Mouse (Mus musculus) midbrain, embryonic 11.5 days (tissue): ENCODE results near the gene Hspb7. TPM values are rescaled to one million over a fixed set of nuclear protein-coding genes. Genes with fewer than 3 reads are reported as not detected.

Experiments
- ATAC-seq: fragments of 200-750 bp; cut with Nextera tagmentation; 2 replicates; pipeline ENCODE4 v1.8.0; 2017; ENCODE audit warnings: moderate TSS enrichment, moderate library complexity; ENCODE audit not compliant: low FRiP score
- DNase-seq: peaks from one replicate; pipeline ENCODE4 v3.0.0; 2015; ENCODE audit warnings: low spot score; ENCODE audit errors: missing footprints
- H3K27ac ChIP-seq: fragments of 300-500 bp; sonication (generic); 2 replicates; pipeline ENCODE4 v1.5.1; 2014; ENCODE audit warnings: low read depth, low read length
- H3K27me3 ChIP-seq: fragments of 300-500 bp; sonication (generic); 2 replicates; pipeline ENCODE4 v1.6.1; 2014; ENCODE audit warnings: mild to moderate bottlenecking, low read length, moderate library complexity, mixed read lengths; ENCODE audit not compliant: control insufficient read depth, insufficient read depth
- H3K36me3 ChIP-seq: fragments of 300-500 bp; sonication (generic); 2 replicates; pipeline ENCODE4 v1.6.1; 2014; ENCODE audit warnings: mild to moderate bottlenecking, low read length, moderate library complexity, mixed read lengths; ENCODE audit not compliant: control insufficient read depth, insufficient read depth
- H3K4me1 ChIP-seq: fragments of 300-500 bp; sonication (generic); 2 replicates; pipeline ENCODE4 v1.6.1; 2014; ENCODE audit warnings: low read length; ENCODE audit not compliant: control insufficient read depth, insufficient read depth
- H3K4me2 ChIP-seq: fragments of 300-500 bp; sonication (generic); 2 replicates; pipeline ENCODE4 v1.6.1; 2014; ENCODE audit warnings: mild to moderate bottlenecking, moderate library complexity
- H3K4me3 ChIP-seq: fragments of 300-500 bp; sonication (generic); 2 replicates; pipeline ENCODE4 v1.5.1; 2014; ENCODE audit warnings: low read depth, low read length
- H3K9ac ChIP-seq: fragments of 300-500 bp; sonication (generic); 2 replicates; pipeline ENCODE4 v1.6.1; 2014; ENCODE audit warnings: low read length
- H3K9me3 ChIP-seq: fragments of 300-500 bp; sonication (generic); 2 replicates; pipeline ENCODE4 v1.6.1; 2016; ENCODE audit warnings: low read length; ENCODE audit not compliant: control insufficient read depth
- WGBS: fragments of 180-500 bp; shearing (Covaris S2); extraction: QIAGEN DNeasy Blood & Tissue Kit; methylation state at CpG from one replicate; pipeline ENCODE4 v1.1.7; 2014; 5-methylcytosine and 5-hydroxymethylcytosine counted together
- polyA plus RNA-seq: library from polyadenylated mRNA; unstranded; fragments of >200 nt; fragmentation: Nextera tagmentation; extraction: Ambion mirVana; gene quantifications from 2 replicates; pipeline ENCODE4 v1.2.1, GENCODE M21; 2014

Hspb7 gene
- polyA plus RNA-seq, 1 experiment from 2014 or later: not detected

DNA sequence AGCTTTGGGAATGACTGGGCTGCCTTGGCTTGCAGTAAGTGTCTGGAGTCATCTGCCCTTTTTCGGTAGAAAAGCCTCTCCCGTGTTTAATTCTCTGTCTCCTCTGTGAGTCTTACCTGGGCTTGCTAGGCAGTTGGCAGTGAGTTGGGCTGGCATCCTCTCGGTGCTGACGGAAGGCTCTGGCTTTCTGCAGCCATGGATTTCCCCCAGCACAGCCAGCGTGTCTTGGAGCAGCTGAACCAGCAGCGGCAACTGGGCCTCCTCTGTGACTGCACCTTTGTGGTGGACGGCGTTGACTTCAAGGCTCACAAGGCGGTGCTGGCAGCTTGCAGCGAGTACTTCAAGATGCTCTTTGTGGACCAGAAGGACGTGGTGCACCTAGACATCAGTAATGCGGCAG lies 41.0 kb downstream of the Hspb7 start:
- no peak overlapping the region for H3K4me3 ChIP-seq
- ATAC-seq: no peak
- H3K27me3 ChIP-seq: no peaks in the 10 kb centered on the region
- no peak overlapping the region for H3K4me2 ChIP-seq
- DNase-seq: no peak
- H3K9me3 ChIP-seq: no peaks in the 10 kb centered on the region
- H3K36me3 ChIP-seq: peaks cover 33% of the 10 kb centered on the region
- no peak overlapping the region for H3K27ac ChIP-seq
- WGBS: 88% methylated on average over 12 of the region's 12 CpGs
- H3K4me1 ChIP-seq: peaks cover 16% of the 10 kb centered on the region
- H3K9ac ChIP-seq: no peak overlapping the region

- Histone ChIP-seq H3K4me3 (no peak overlapping the region), H3K9ac (no peak overlapping the region), H3K27ac (no peak overlapping the region), H3K4me2 (no peak overlapping the region), H3K27me3 (no peaks in the 10 kb centered on the region), H3K36me3 (peaks cover 43% of the 10 kb centered on the region), H3K4me1 (peaks cover 10% of the 10 kb centered on the region), H3K9me3 (no peaks in the 10 kb centered on the region)
- DNase-seq (no peak), ATAC-seq (no peak)
- WGBS: 88% methylated on average over 14 of the region's 14 CpGs
These were observed 42.9 kb downstream of the Hspb7 start for GRCm38 (mm10) chr4:141463472-141463871.

DNA sequence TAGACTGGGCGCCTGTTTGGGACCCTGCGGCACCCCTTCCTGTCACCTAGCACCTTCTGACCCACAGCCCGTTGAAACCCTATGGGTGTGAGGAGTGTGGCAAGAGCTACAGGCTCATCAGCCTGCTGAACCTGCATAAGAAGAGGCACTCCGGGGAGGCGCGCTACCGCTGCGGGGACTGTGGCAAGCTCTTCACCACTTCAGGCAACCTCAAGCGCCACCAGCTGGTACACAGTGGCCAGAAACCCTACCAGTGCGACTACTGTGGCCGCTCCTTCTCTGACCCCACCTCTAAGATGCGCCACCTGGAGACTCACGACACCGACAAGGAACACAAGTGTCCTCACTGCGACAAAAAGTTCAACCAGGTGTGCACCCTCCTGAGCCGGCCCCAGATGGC lies 44.1 kb downstream of the Hspb7 start:
- no peaks in the 10 kb centered on the region for H3K27me3 ChIP-seq
- no peak overlapping the region for H3K9ac ChIP-seq
- ATAC-seq (no peak), DNase-seq (no peak)
- H3K4me2 ChIP-seq: no peak overlapping the region
- 77% methylated on average over 16 of the region's 16 CpGs for whole genome bisulfite sequencing
- H3K9me3 ChIP-seq: no peaks in the 10 kb centered on the region
- peaks cover 6% of the 10 kb centered on the region for H3K4me1 ChIP-seq
- H3K27ac ChIP-seq: no peak overlapping the region
- no peak overlapping the region for H3K4me3 ChIP-seq
- H3K36me3 ChIP-seq: peaks cover 53% of the 10 kb centered on the region

- 88% methylated on average over 34 of the region's 34 CpGs for WGBS
- H3K9me3 ChIP-seq: no peaks in the 10 kb centered on the region
- peaks cover 60% of the 10 kb centered on the region for H3K36me3 ChIP-seq
These were observed 45.1 kb downstream of the Hspb7 start for GRCm38 (mm10) chr4:141465512-141466288.

DNA sequence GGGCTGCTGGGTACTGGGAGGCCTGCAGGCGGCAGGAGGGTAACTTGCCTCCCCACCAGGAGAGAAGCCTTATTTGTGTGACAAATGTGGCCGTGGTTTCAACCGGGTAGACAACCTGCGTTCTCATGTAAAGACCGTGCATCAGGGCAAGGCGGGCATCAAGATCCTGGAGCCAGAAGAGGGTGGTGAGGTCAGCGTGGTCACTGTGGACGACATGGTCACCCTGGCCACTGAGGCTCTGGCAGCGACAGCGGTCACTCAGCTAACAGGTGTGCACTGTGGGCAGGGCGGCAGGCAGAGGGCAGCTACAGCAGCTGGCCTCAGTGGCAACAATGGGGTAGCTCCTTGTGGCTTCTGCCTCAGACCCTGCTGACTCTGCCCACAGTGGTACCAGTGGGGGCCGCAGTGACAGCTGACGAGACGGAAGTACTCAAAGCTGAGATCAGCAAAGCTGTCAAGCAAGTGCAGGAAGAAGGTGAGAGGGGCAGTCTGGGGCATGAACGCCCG lies 45.8 kb downstream of the Hspb7 start:
- no peak overlapping the region for H3K27ac ChIP-seq
- no peak overlapping the region for H3K9ac ChIP-seq
- WGBS: 89% methylated on average over 16 of the region's 16 CpGs

More at GRCm38 (mm10) chr4:141465512-141466288, 45.1 kb downstream of the Hspb7 start:
- ATAC-seq: no peak
- no peak for DNase-seq
- H3K9ac ChIP-seq: no peak overlapping the region
- no peaks in the 10 kb centered on the region for H3K27me3 ChIP-seq
- no peak overlapping the region for H3K4me2 ChIP-seq
- H3K27ac ChIP-seq: no peak overlapping the region
- peaks cover 3% of the 10 kb centered on the region; the same call in 1 of the 2 replicates for H3K4me1 ChIP-seq
- no peak overlapping the region for H3K4me3 ChIP-seq

GRCm38 (mm10) chr4:141466844-141467580 lies 46.4 kb downstream of the Hspb7 start:
- DNase-seq (no peak), ATAC-seq (no peak)
- no peak overlapping the region for H3K27ac ChIP-seq
- no peaks in the 10 kb centered on the region for H3K4me1 ChIP-seq
- no peak overlapping the region for H3K4me2 ChIP-seq
- WGBS: 89% methylated on average over 15 of the region's 15 CpGs
- peaks cover 69% of the 10 kb centered on the region for H3K36me3 ChIP-seq
- no peak overlapping the region for H3K4me3 ChIP-seq
- no peaks in the 10 kb centered on the region for H3K9me3 ChIP-seq
- no peaks in the 10 kb centered on the region for H3K27me3 ChIP-seq
- no peak overlapping the region for H3K9ac ChIP-seq

More for the DNA sequence above, 45.8 kb downstream of the Hspb7 start:
- Histone ChIP-seq H3K27me3 (no peaks in the 10 kb centered on the region), H3K4me2 (no peak overlapping the region), H3K4me3 (no peak overlapping the region), H3K9me3 (no peaks in the 10 kb centered on the region), H3K4me1 (no peaks in the 10 kb centered on the region), H3K36me3 (peaks cover 66% of the 10 kb centered on the region)
- DNase-seq (no peak), ATAC-seq (no peak)

DNA sequence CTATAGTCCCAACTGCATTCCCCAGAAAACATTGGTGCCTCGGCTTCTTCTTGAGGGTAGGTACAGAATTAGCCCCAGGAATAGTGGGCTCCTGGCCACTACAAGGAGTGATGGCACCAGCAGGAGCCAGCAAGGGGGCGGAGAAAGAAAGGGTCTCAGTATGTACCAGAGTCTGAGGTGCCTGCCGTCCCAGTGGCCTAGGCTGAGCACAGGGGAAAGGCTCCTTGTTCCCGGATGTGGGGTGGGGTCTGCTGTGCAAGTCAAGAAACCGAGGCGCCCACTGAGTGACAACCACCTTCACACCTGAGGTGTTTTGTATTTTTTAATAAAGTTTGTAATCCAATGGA lies 47.0 kb downstream of the Hspb7 start:
- DNase-seq (no peak), ATAC-seq (no peak)
- no peak overlapping the region for H3K9ac ChIP-seq
- H3K9me3 ChIP-seq: no peaks in the 10 kb centered on the region
- H3K4me3 ChIP-seq: no peak overlapping the region
- H3K4me1 ChIP-seq: no peaks in the 10 kb centered on the region
- no peak overlapping the region for H3K4me2 ChIP-seq
- 82% methylated on average over 6 of the region's 6 CpGs for WGBS
- no peak overlapping the region for H3K27ac ChIP-seq
- peaks cover 71% of the 10 kb centered on the region for H3K36me3 ChIP-seq
- H3K27me3 ChIP-seq: no peaks in the 10 kb centered on the region

DNA sequence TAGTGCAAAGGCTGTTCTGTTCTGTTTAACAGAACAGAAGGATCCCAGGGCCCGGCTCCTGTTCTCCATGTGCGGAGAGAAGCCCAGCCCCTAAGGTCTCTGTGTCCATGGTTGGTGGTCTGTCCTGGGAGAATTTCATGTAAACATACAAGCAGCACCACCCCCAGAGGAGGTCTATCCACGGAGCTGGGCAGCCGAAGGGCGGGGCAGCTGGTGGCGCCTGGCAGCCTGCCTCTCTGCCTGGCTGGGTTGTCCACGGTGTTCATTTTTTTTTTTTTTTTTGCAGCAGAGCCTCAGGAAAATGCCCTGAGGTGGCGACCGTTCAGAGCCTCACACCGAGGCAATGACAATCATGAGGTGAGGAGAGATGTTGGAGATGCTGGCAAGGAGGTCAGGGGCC lies 48.0 kb downstream of the Hspb7 start:
- H3K4me1 ChIP-seq: no peaks in the 10 kb centered on the region
- H3K9me3 ChIP-seq: no peaks in the 10 kb centered on the region
- ATAC-seq (no peak), DNase-seq (no peak)
- H3K4me2 ChIP-seq: no peak overlapping the region
- 76% methylated on average over 10 of the region's 10 CpGs for WGBS
- H3K4me3 ChIP-seq: no peak overlapping the region
- H3K27me3 ChIP-seq: no peaks in the 10 kb centered on the region
- no peak overlapping the region for H3K27ac ChIP-seq
- H3K36me3 ChIP-seq: peaks cover 73% of the 10 kb centered on the region
- no peak overlapping the region for H3K9ac ChIP-seq

GRCm38 (mm10) chr4:141469343-141469742 lies 48.8 kb downstream of the Hspb7 start:
- Histone ChIP-seq H3K27me3 (no peaks in the 10 kb centered on the region), H3K4me1 (no peaks in the 10 kb centered on the region), H3K4me2 (no peak overlapping the region), H3K9ac (no peak overlapping the region), H3K9me3 (no peaks in the 10 kb centered on the region), H3K27ac (no peak overlapping the region), H3K36me3 (peaks cover 74% of the 10 kb centered on the region), H3K4me3 (no peak overlapping the region)
- WGBS: 95% methylated on average over 9 of the region's 9 CpGs
- ATAC-seq (no peak), DNase-seq (no peak)
